Mouse (Mus musculus): ENCODE data around the gene Matn4. TPM values are rescaled to one million over a fixed set of nuclear protein-coding genes. Genes with fewer than 3 reads are reported as not detected.

Gene Matn4
- polyA plus RNA-seq, 1 experiment from 2014 or later: 1.9 TPM

Small RNA genes within 50 kb of the gene (microRNA-seq; reads per million reads assigned to microRNA genes)
- gene Mir7678: not detected

Other genes with a start within 250 kb of the Matn4 start
- gene Kcns1, start 234.0 kb downstream of the Matn4 start, polyA plus RNA-seq (2014; fragmentation: Nextera tagmentation; extraction: Ambion mirVana): 0.12 and 0.43 TPM in 2 replicates
- gene Wfdc5, start 222.4 kb downstream of the Matn4 start, polyA plus RNA-seq (2014; fragmentation: Nextera tagmentation; extraction: Ambion mirVana): not detected in 2 replicates
- gene Wfdc12, start 214.6 kb downstream of the Matn4 start, polyA plus RNA-seq (2014; fragmentation: Nextera tagmentation; extraction: Ambion mirVana): not detected in 2 replicates
- gene Wfdc15a, start 205.0 kb downstream of the Matn4 start, polyA plus RNA-seq (2014; fragmentation: Nextera tagmentation; extraction: Ambion mirVana): not detected in 2 replicates
- gene Wfdc15b, start 183.5 kb downstream of the Matn4 start, polyA plus RNA-seq (2014; fragmentation: Nextera tagmentation; extraction: Ambion mirVana): 18.9 and 31.3 TPM in 2 replicates
- not detected in 2 replicates for gene Svs2, start 166.7 kb downstream of the Matn4 start, polyA plus RNA-seq (2014; fragmentation: Nextera tagmentation; extraction: Ambion mirVana)
- gene Svs3b, start 148.5 kb downstream of the Matn4 start, polyA plus RNA-seq (2014; fragmentation: Nextera tagmentation; extraction: Ambion mirVana): not detected in 2 replicates
- gene Svs4, start 126.7 kb downstream of the Matn4 start, polyA plus RNA-seq (2014; fragmentation: Nextera tagmentation; extraction: Ambion mirVana): not detected in 2 replicates
- gene Svs3a, start 115.9 kb downstream of the Matn4 start, polyA plus RNA-seq (2014; fragmentation: Nextera tagmentation; extraction: Ambion mirVana): not detected in 2 replicates
- not detected in 2 replicates for gene Svs6, start 88.4 kb downstream of the Matn4 start, polyA plus RNA-seq (2014; fragmentation: Nextera tagmentation; extraction: Ambion mirVana)
- gene Svs5, start 72.4 kb downstream of the Matn4 start, polyA plus RNA-seq (2014; fragmentation: Nextera tagmentation; extraction: Ambion mirVana): 0.31 TPM in 1 of 2 replicates, not detected in the other
- 0.32 TPM in 1 of 2 replicates, not detected in the other for gene Slpi, start 16.1 kb downstream of the Matn4 start, polyA plus RNA-seq (2014; fragmentation: Nextera tagmentation; extraction: Ambion mirVana)
- gene Rbpjl, start 2.0 kb downstream of the Matn4 start, polyA plus RNA-seq (2014; fragmentation: Nextera tagmentation; extraction: Ambion mirVana): 0.07 and 10.4 TPM in 2 replicates
- gene Sdc4, start 38.7 kb upstream of the Matn4 start, polyA plus RNA-seq (2014; fragmentation: Nextera tagmentation; extraction: Ambion mirVana): 104 and 110 TPM in 2 replicates
- gene Sys1, start 51.8 kb upstream of the Matn4 start, polyA plus RNA-seq (2014; fragmentation: Nextera tagmentation; extraction: Ambion mirVana): 65.2 and 67.2 TPM in 2 replicates
- 11.6 and 17.4 TPM in 2 replicates for gene Gm20458, start 55.8 kb upstream of the Matn4 start, polyA plus RNA-seq (2014; fragmentation: Nextera tagmentation; extraction: Ambion mirVana)
- gene Trp53tg5, start 68.6 kb upstream of the Matn4 start, polyA plus RNA-seq (2014; fragmentation: Nextera tagmentation; extraction: Ambion mirVana): not detected in 2 replicates
- gene Dbndd2, start 80.9 kb upstream of the Matn4 start, polyA plus RNA-seq (2014; fragmentation: Nextera tagmentation; extraction: Ambion mirVana): 9.4 and 12.5 TPM in 2 replicates
- 72.4 and 79.7 TPM in 2 replicates for gene Pigt, start 92.4 kb upstream of the Matn4 start, polyA plus RNA-seq (2014; fragmentation: Nextera tagmentation; extraction: Ambion mirVana)
- gene Wfdc2, start 157.3 kb upstream of the Matn4 start, polyA plus RNA-seq (2014; fragmentation: Nextera tagmentation; extraction: Ambion mirVana): 79.5 and 85.7 TPM in 2 replicates
- gene Spint3, start 168.3 kb upstream of the Matn4 start, polyA plus RNA-seq (2014; fragmentation: Nextera tagmentation; extraction: Ambion mirVana): not detected in 2 replicates
- 1.5 and 3.2 TPM in 2 replicates for gene Wfdc6a, start 180.3 kb upstream of the Matn4 start, polyA plus RNA-seq (2014; fragmentation: Nextera tagmentation; extraction: Ambion mirVana)
- not detected in 2 replicates for gene Eppin, start 188.4 kb upstream of the Matn4 start, polyA plus RNA-seq (2014; fragmentation: Nextera tagmentation; extraction: Ambion mirVana)
- not detected in 2 replicates for gene Wfdc6b, start 208.4 kb upstream of the Matn4 start, polyA plus RNA-seq (2014; fragmentation: Nextera tagmentation; extraction: Ambion mirVana)
- not detected in 2 replicates for gene Wfdc8, start 208.5 kb upstream of the Matn4 start, polyA plus RNA-seq (2014; fragmentation: Nextera tagmentation; extraction: Ambion mirVana)
- gene Wfdc16, start 233.6 kb upstream of the Matn4 start, polyA plus RNA-seq (2014; fragmentation: Nextera tagmentation; extraction: Ambion mirVana): not detected in 2 replicates

All from intestine, embryonic 14.5 days (tissue).